Mouse (Mus musculus) kidney, embryonic 15.5 days (tissue): ENCODE measurements around the gene Babam2. TPM values are rescaled to one million over a fixed set of nuclear protein-coding genes. Genes with fewer than 3 reads are reported as not detected.
A peak's percentile ranks its signal among the peaks of the same experiment; 100 is the strongest.

Source experiments
- ATAC-seq: fragments of 200-750 bp; cut with Nextera tagmentation; replicated peaks from 2 replicates; pipeline ENCODE4 v1.8.0; 2017; ENCODE audit warnings: moderate TSS enrichment; ENCODE audit not compliant: low FRiP score
- H3K27ac ChIP-seq: fragments of 300-500 bp; sonication (generic); 2 replicates; pipeline ENCODE4 v1.5.1; 2015; ENCODE audit warnings: mild to moderate bottlenecking, inconsistent platforms
- H3K27me3 ChIP-seq: fragments of 300-500 bp; sonication (generic); 2 replicates; pipeline ENCODE4 v1.6.1; 2015; ENCODE audit warnings: inconsistent platforms
- H3K36me3 ChIP-seq: fragments of 300-500 bp; sonication (generic); 2 replicates; pipeline ENCODE4 v1.6.1; 2015; ENCODE audit warnings: inconsistent platforms
- H3K4me1 ChIP-seq: fragments of 300-500 bp; sonication (generic); 2 replicates; pipeline ENCODE4 v1.6.1; 2015; ENCODE audit warnings: inconsistent platforms
- H3K4me2 ChIP-seq: fragments of 300-500 bp; sonication (generic); 2 replicates; pipeline ENCODE4 v1.6.1; 2015; ENCODE audit warnings: moderate library complexity, mild to moderate bottlenecking, inconsistent platforms
- H3K4me3 ChIP-seq: fragments of 300-500 bp; sonication (generic); replicated peaks from 2 replicates; pipeline ENCODE4 v1.5.1; 2015; ENCODE audit warnings: mild to moderate bottlenecking, inconsistent platforms
- H3K9ac ChIP-seq: fragments of 300-500 bp; sonication (generic); 2 replicates; pipeline ENCODE4 v1.6.1; 2015; ENCODE audit warnings: mild to moderate bottlenecking, inconsistent platforms
- H3K9me3 ChIP-seq: fragments of 300-500 bp; sonication (generic); replicated peaks from 2 replicates; pipeline ENCODE4 v1.6.1; 2016; ENCODE audit warnings: inconsistent platforms
- WGBS: fragments of 180-500 bp; shearing (Covaris S2); methylation state at CpG from one replicate; pipeline ENCODE4 v1.1.7; 2015; ENCODE audit warnings: mixed read lengths; 5-methylcytosine and 5-hydroxymethylcytosine counted together
- polyA plus RNA-seq: library from polyadenylated mRNA; unstranded; fragments of >200 nt; fragmentation: Nextera tagmentation; extraction: Ambion mirVana; gene quantifications from 2 replicates; pipeline ENCODE4 v1.2.1, GENCODE M21; 2015

Gene Babam2
- polyA plus RNA-seq, 1 experiment from 2014 or later: 83.2 TPM

GRCm38 (mm10) chr5:31687972-31688371, 9.5 kb upstream of the Babam2 start:
- WGBS: 88% methylated on average over 3 of the region's 3 CpGs
- Histone ChIP-seq H3K4me2 (no peak overlapping the region), H3K9me3 (no peaks in the 10 kb centered on the region), H3K4me3 (no peak overlapping the region), H3K36me3 (no peaks in the 10 kb centered on the region), H3K4me1 (peaks cover 10% of the 10 kb centered on the region), H3K27me3 (no peaks in the 10 kb centered on the region), H3K27ac (no peak overlapping the region), H3K9ac (no peak overlapping the region)
- ATAC-seq: no peak

DNA sequence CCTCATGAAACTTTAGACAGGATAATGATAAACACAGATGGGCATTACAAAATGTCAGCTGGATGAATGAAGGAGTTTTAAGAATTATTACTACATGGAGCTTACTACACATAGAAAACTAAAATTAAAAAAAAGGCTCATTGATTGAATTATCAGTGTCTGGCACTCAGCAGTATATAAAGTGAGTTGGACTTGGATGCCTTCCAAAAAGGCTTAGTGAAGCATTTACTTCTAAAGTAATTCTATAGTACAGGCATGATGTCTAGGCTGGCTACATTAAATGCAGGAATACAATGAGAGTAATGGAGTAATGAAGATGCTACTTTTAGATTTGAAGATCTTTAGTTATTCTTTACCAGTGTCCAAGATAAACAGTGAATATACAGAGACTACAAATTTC, 4.3 kb upstream of the Babam2 start:
- Histone ChIP-seq H3K9me3 (no peaks in the 10 kb centered on the region), H3K4me3 (no peak overlapping the region), H3K9ac (no peak overlapping the region), H3K27me3 (no peaks in the 10 kb centered on the region), H3K4me2 (no peak overlapping the region), H3K36me3 (no peaks in the 10 kb centered on the region), H3K27ac (0 out of 2 replicates have a peak overlapping the region, but pooled peaks have one; percentile 27), H3K4me1 (peaks cover 19% of the 10 kb centered on the region)
- ATAC-seq: no peak

DNA sequence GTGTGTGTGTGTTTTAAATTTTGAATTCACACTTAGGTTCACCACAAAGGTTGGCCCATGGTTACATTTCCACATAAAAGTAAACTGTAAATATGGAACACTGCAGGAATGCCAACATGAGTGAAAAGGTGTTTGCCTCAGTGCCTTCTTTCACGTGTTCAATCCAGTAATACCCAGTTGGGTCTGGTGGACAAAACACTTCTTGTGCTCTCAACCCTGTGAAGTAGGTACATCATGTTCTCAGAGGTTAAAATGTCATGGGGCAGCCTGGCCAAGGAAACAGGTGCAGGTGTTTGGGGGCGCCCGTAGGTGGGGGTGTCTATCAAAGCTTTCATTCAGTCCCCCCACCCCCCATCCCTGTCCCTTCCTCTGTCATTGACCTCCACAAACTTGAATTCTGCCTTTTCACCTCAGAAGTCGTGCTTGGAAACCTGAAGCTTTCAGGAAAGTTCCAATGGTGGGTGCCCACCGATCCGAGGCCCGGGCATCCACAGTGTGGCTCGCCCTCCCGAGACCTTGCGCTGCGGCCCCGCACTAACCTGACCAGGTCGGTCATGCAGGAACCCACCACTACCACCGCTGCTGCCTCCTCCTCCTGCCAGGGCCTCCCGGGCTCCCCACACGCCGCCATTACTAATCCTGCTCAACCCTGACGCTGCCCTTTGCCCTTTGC, 377 bp upstream of the Babam2 start, which contains the start of gene Rbks:
Gene Rbks (minus strand): TSS at position 657 of the 673 bp plus-strand sequence.
- H3K4me3 ChIP-seq: peak within 1 kb of the TSS; percentile 86
- H3K27me3 ChIP-seq: no peaks in the 10 kb centered on the region
- peaks cover 24% of the 10 kb centered on the region for H3K4me1 ChIP-seq
- H3K4me2 ChIP-seq: peak within 1 kb of the TSS; percentile 78
- 6% methylated on average over 18 of the region's 18 CpGs for WGBS
- peak within 1 kb of the TSS; percentile 81 for H3K9ac ChIP-seq
- H3K27ac ChIP-seq: peak within 1 kb of the TSS; percentile 97
- peak; percentile 77; the same call in 1 of the 2 replicates for ATAC-seq
- H3K36me3 ChIP-seq: peaks cover 4% of the 10 kb centered on the region; the same call in 1 of the 2 replicates
- no peaks in the 10 kb centered on the region for H3K9me3 ChIP-seq

DNA sequence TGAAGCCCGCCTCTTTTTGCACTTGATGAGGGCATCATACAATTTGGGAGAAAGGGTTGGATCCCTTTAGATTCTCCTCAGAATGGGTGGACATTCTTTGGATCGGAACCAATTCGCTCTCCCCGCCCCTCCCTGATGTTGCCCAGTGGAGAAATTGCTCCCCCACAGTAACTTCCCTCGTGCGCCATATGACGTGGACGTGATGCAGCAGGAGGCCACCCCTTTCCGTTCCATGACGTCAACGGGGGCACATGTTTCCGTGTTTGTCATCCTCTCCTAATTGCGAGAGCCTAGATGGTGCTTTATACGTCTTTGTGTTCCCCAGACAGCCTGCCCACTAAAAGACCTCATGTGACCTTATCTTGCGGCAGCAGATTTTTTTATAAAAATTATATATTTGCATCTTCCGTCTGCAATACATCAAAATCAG, 828 bp downstream of the Babam2 start:
- 3% methylated on average over 16 of the region's 16 CpGs for WGBS
- Histone ChIP-seq H3K4me1 (peaks cover 16% of the 10 kb centered on the region), H3K4me2 (peak overlapping the region; percentile 78), H3K36me3 (peaks cover 15% of the 10 kb centered on the region), H3K9me3 (no peaks in the 10 kb centered on the region), H3K27ac (peak overlapping the region; percentile 97), H3K27me3 (no peaks in the 10 kb centered on the region), H3K9ac (peak overlapping the region; percentile 81), H3K4me3 (peak overlapping the region; percentile 86)
- ATAC-seq: peak; percentile 76

GRCm38 (mm10) chr5:31698931-31699330, 1.4 kb downstream of the Babam2 start:
- H3K36me3 ChIP-seq: peaks cover 21% of the 10 kb centered on the region
- peak overlapping the region; percentile 86; the same call in 1 of the 2 replicates for H3K4me3 ChIP-seq
- H3K27me3 ChIP-seq: no peaks in the 10 kb centered on the region
- peaks cover 16% of the 10 kb centered on the region for H3K4me1 ChIP-seq
- peak overlapping the region; percentile 74 for H3K27ac ChIP-seq
- no peak for ATAC-seq
- H3K9ac ChIP-seq: no peak overlapping the region
- no peaks in the 10 kb centered on the region for H3K9me3 ChIP-seq
- H3K4me2 ChIP-seq: peak overlapping the region; percentile 78
- 38% methylated on average over 4 of the region's 4 CpGs for WGBS

- Histone ChIP-seq H3K27ac (peak overlapping the region; percentile 74; the same call in 1 of the 2 replicates), H3K4me3 (no peak overlapping the region), H3K9ac (no peak overlapping the region), H3K36me3 (peaks cover 25% of the 10 kb centered on the region), H3K4me1 (peaks cover 16% of the 10 kb centered on the region), H3K9me3 (no peaks in the 10 kb centered on the region), H3K27me3 (no peaks in the 10 kb centered on the region), H3K4me2 (no peak overlapping the region)
- ATAC-seq: no peak
Measured at GRCm38 (mm10) chr5:31699397-31699796, 1.9 kb downstream of the Babam2 start.

GRCm38 (mm10) chr5:31704971-31705370, 7.5 kb downstream of the Babam2 start:
- no peaks in the 10 kb centered on the region for H3K9me3 ChIP-seq
- ATAC-seq: no peak
- H3K4me3 ChIP-seq: no peak overlapping the region
- H3K4me2 ChIP-seq: no peak overlapping the region
- H3K27me3 ChIP-seq: no peaks in the 10 kb centered on the region
- H3K9ac ChIP-seq: no peak overlapping the region
- no peaks in the 10 kb centered on the region for H3K4me1 ChIP-seq
- peaks cover 39% of the 10 kb centered on the region for H3K36me3 ChIP-seq
- no peak overlapping the region for H3K27ac ChIP-seq
- 79% methylated on average over 5 of the region's 5 CpGs for WGBS

- no peaks in the 10 kb centered on the region for H3K9me3 ChIP-seq
- H3K4me3 ChIP-seq: no peak overlapping the region
- 75% methylated on average over 4 of the region's 4 CpGs for WGBS
- H3K4me2 ChIP-seq: no peak overlapping the region
- H3K27ac ChIP-seq: no peak overlapping the region
- peaks cover 44% of the 10 kb centered on the region for H3K36me3 ChIP-seq
- no peak overlapping the region for H3K9ac ChIP-seq
- ATAC-seq: no peak
- no peaks in the 10 kb centered on the region for H3K4me1 ChIP-seq
- H3K27me3 ChIP-seq: no peaks in the 10 kb centered on the region
Measured at GRCm38 (mm10) chr5:31706826-31707225, 9.3 kb downstream of the Babam2 start.

- WGBS: 80% methylated on average over 1 of the region's 1 CpGs
Measured at GRCm38 (mm10) chr5:31709389-31709788, 11.9 kb downstream of the Babam2 start.

DNA sequence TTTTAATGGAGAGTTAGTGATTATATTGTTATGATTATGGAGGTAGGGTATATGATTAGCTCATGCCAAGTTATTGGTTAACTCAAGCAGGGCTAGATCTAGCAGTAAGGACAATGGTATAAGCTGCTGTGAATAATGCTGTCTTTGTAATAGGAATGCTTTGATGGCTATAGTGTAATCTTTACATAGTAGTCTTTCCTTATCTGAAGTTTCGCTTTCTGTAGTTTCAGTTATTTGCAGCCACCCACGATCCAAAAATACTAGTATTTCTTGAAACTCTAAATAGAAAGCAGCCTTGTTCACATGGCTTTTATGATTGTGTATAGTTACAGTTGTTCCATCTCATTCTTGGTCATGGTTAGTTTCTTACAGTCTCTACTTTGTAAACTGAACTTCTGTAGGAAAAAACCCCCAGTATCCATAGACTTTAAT, 15.8 kb downstream of the Babam2 start:
- H3K9me3 ChIP-seq: no peaks in the 10 kb centered on the region
- H3K4me2 ChIP-seq: no peak overlapping the region
- H3K4me3 ChIP-seq: no peak overlapping the region
- ATAC-seq: peak; percentile 86; the same call in 1 of the 2 replicates
- no peaks in the 10 kb centered on the region for H3K27me3 ChIP-seq
- H3K27ac ChIP-seq: peak overlapping the region; percentile 86
- H3K9ac ChIP-seq: no peak overlapping the region
- H3K4me1 ChIP-seq: peaks cover 22% of the 10 kb centered on the region
- 75% methylated on average over 2 of the region's 2 CpGs for WGBS
- peaks cover 14% of the 10 kb centered on the region for H3K36me3 ChIP-seq

More at GRCm38 (mm10) chr5:31709389-31709788, 11.9 kb downstream of the Babam2 start:
- Histone ChIP-seq H3K4me3 (no peak overlapping the region), H3K36me3 (peaks cover 21% of the 10 kb centered on the region), H3K4me2 (no peak overlapping the region), H3K27ac (no peak overlapping the region), H3K9ac (no peak overlapping the region), H3K4me1 (peaks cover 12% of the 10 kb centered on the region), H3K9me3 (no peaks in the 10 kb centered on the region), H3K27me3 (no peaks in the 10 kb centered on the region)
- no peak for ATAC-seq

GRCm38 (mm10) chr5:31713841-31714264, 16.4 kb downstream of the Babam2 start:
- peak overlapping the region; percentile 86 for H3K27ac ChIP-seq
- peaks cover 14% of the 10 kb centered on the region for H3K36me3 ChIP-seq
- H3K9me3 ChIP-seq: no peaks in the 10 kb centered on the region
- H3K4me1 ChIP-seq: peaks cover 24% of the 10 kb centered on the region
- 0 out of 2 replicates have a peak, but pooled peaks have one; percentile 12 for ATAC-seq
- 59% methylated on average over 5 of the region's 5 CpGs for WGBS
- H3K9ac ChIP-seq: no peak overlapping the region
- no peaks in the 10 kb centered on the region for H3K27me3 ChIP-seq
- H3K4me2 ChIP-seq: no peak overlapping the region
- no peak overlapping the region for H3K4me3 ChIP-seq

- ATAC-seq: no peak
- peak overlapping the region; percentile 9 for H3K27ac ChIP-seq
- 63% methylated on average over 4 of the region's 4 CpGs for WGBS
Measured at GRCm38 (mm10) chr5:31715486-31716150, 18.1 kb downstream of the Babam2 start.

More at GRCm38 (mm10) chr5:31715486-31716150, 18.1 kb downstream of the Babam2 start:
- H3K9me3 ChIP-seq: no peaks in the 10 kb centered on the region
- peaks cover 29% of the 10 kb centered on the region for H3K4me1 ChIP-seq
- no peak overlapping the region for H3K4me3 ChIP-seq
- H3K4me2 ChIP-seq: no peak overlapping the region
- H3K27me3 ChIP-seq: no peaks in the 10 kb centered on the region
- H3K36me3 ChIP-seq: peaks cover 4% of the 10 kb centered on the region; the same call in 1 of the 2 replicates
- no peak overlapping the region for H3K9ac ChIP-seq
